Mouse (Mus musculus): ENCODE data around the gene Ssr3.
"Not testable (repeated sequence)": the region's sequence is repeated elsewhere in the genome, so short reads cannot be mapped to it uniquely, and the experiment has no call there.

Gene Ssr3

DNA sequence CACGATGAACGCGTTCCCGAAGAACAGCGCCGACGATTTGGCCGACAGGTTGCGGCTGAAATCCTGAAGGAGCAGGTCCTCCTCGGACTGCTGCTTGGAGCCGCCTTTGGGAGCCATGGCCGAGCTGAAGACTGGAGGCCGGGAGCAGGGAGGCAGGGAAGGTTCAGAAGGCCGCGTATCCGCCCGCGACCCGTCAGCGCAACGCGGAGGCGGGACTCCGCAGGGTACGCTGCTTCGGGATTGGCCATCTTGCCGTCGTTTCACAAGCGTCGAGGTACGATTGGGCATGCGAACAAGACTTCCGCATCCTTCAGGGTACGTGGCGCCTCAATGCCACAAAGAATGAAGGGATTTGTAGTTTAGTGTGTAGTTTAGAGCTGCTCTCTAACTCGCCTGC is at the start of gene Ssr3:
Ssr3 (minus strand) TSS at position 203 of the 397 bp plus-strand sequence.
- DNase-seq = peak; percentile 98

GRCm38 (mm10) chr3:65441586-65442111 is 49.2 kb upstream of the Ssr3 start:
- DNase-seq = peak; percentile 31

GRCm38 (mm10) chr3:65438511-65439228 is 46.2 kb upstream of the Ssr3 start:
- DNase-seq = no peak

DNA sequence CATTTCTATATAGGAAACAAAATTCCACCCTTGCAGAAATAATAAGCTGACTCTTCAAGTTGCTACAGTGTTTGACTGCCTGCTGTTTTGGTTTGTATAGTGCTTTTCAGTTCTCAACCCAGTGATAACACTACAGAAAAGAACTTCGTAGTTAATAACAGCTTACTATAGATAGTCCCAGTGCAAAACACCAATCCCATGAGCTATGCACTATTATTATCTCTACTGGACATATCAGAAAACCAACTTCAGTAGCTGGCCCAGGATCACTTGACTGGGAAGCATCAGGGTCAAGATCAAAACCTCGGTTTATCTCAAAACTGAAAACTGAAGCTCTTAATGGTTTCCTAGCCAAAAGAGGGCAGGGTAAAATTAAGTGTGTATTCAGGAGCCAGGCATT is 43.4 kb upstream of the Ssr3 start:
- no peak for DNase-seq

- DNase-seq = no peak
Observed at GRCm38 (mm10) chr3:65435101-65435571, 42.7 kb upstream of the Ssr3 start.

DNA sequence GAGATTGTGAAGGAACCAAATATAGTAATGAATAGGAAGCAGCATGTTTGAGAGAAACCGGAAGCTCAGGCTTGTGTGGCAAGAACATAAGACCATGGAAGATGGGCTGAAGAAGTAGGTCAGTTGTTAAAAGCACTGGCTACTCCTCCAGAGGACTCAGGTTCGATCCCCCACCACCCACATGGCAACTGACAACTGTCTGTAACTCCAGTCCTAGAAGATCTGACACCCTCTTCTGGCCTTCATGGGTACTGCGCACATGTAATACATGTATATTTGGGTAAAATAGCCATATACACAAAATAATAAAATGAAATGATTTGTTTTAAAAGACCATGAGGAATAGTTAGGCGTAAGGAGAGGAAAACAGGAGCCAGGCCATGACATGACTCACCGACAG is 39.8 kb upstream of the Ssr3 start:
- DNase-seq = no peak

- peak; percentile 24 for DNase-seq
Observed at GRCm38 (mm10) chr3:65419706-65420105, 27.3 kb upstream of the Ssr3 start.

GRCm38 (mm10) chr3:65417913-65418594 is 25.6 kb upstream of the Ssr3 start:
- DNase-seq = no peak

- DNase-seq = no peak
Observed at GRCm38 (mm10) chr3:65416571-65416970, 24.1 kb upstream of the Ssr3 start.

- DNase-seq = no peak
Observed at GRCm38 (mm10) chr3:65407891-65408290, 15.5 kb upstream of the Ssr3 start.

GRCm38 (mm10) chr3:65405781-65406180 is 13.4 kb upstream of the Ssr3 start:
- no peak for DNase-seq

- DNase-seq = no peak
Observed at GRCm38 (mm10) chr3:65397566-65397965, 5.1 kb upstream of the Ssr3 start.

GRCm38 (mm10) chr3:65396835-65397504 is 4.5 kb upstream of the Ssr3 start:
- DNase-seq = no peak

DNA sequence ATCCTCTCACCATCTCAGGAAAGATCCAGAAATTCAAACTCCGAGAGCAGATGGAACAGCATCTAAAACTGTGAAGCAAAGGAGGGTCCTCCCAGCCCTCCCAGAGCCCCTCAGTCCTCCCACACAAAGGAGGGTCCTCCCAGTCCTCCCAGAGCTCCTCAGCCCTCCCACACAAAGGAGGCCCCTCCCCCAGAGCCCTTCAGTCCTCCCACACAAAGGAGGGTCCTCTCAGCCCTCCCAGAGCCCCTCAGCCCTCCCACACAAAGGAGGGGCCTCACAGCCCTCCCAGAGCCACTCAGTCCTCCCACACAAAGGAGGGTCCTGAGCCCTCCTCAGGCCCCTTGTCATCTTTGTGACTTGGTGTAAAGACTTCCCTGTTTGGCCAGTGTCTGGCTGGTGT is 2.7 kb upstream of the Ssr3 start:
- DNase-seq = not testable (repeated sequence)

- DNase-seq = no peak
Observed at GRCm38 (mm10) chr3:65391784-65392420, 521 bp downstream of the Ssr3 start.

- no peak for DNase-seq
Observed at GRCm38 (mm10) chr3:65391222-65391783, 1.1 kb downstream of the Ssr3 start.

GRCm38 (mm10) chr3:65385771-65386170 is 6.7 kb downstream of the Ssr3 start:
- DNase-seq = no peak

GRCm38 (mm10) chr3:65384431-65384830 is 8.0 kb downstream of the Ssr3 start:
- DNase-seq = no peak

DNA sequence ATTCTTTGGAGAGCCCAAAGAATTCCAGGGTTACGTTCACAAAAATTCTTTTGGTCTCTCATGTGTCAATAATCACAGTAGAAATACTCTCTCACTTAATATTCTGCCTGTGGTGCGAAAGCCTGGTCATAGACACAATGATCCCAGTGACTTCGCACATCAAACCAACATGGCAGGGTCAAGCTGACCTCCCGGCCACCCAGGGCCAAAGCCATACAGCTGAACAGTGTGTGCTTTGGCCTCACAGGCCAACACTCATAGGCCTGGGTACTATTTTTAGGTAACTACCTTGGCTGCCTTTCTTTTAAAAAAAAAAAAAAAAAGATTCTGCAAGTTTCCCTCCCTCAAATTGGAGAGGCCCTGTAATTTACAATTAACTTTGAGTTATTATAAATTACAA is 11.3 kb downstream of the Ssr3 start:
- DNase-seq = no peak

GRCm38 (mm10) chr3:65379884-65380539 is 12.4 kb downstream of the Ssr3 start:
- DNase-seq = no peak

DNA sequence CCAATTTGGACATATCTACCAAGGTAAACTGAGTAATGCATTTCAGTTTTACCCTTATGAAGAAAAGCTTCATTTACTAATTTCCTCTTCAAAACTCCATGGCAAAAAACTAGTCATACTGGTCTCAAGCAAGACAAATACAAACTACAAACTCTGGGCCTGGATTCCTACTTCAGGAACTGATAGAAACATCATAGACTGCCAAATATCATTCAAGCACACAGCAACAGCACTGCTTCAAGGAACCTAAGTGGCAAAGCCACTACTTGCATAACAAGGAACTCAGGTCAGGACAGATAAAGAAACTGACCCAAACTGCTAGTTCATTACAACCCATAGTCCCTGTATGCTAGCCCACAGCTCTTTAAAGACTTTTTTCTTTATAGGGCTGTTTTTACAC is 13.7 kb downstream of the Ssr3 start:
- DNase-seq = no peak

- DNase-seq = no peak
Observed at GRCm38 (mm10) chr3:65374729-65375128, 17.7 kb downstream of the Ssr3 start.

Measured in kidney, adult 11 months (tissue).